Mouse (Mus musculus) hindlimb bud, embryonic 11.5 days (tissue): Measurements from ENCODE around the gene Morn5.

ENCODE experiments used
- DNase-seq: peaks from one replicate; pipeline ENCODE4 v3.0.0-alpha.2; 2012; ENCODE audit warnings: low read depth, low spot score; ENCODE audit errors: extremely low spot score

Morn5 gene

GRCm38 (mm10) chr2:36067132-36067531, 17.9 kb downstream of the Morn5 start:
- no peak for DNase-seq

DNA sequence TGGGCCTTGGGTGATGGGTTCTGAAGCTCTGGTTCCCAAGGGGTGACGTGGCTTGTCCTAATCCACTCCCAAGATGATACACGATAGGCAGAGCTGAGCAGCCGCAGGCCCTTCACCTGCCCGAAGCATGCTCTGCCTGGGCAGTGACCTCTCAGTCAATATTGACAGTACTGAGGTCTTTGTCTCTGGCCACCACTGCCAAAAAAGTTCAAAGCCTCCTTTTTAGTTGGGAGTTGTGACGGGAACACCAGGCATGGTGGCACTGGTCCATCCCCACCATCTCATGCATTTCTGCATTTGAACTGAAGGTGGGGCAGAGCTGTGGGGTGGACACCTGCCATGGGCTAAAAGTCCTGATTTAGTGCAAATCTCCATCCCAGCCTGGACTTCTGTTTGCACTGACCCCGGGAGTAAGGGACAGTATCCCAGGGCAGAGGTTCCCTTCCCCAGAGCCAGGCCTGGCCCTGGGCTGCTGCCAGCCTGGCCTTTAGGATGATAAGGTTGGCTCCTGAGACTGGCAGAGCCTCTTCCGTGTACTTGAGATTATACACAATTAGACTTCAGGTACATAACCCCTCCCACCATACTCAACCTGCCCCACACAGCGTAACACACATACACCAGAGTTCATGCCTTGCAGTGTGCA, 22.5 kb downstream of the Morn5 start:
- no peak for DNase-seq

GRCm38 (mm10) chr2:36073781-36074180, 24.5 kb downstream of the Morn5 start:
- DNase-seq: no peak

DNA sequence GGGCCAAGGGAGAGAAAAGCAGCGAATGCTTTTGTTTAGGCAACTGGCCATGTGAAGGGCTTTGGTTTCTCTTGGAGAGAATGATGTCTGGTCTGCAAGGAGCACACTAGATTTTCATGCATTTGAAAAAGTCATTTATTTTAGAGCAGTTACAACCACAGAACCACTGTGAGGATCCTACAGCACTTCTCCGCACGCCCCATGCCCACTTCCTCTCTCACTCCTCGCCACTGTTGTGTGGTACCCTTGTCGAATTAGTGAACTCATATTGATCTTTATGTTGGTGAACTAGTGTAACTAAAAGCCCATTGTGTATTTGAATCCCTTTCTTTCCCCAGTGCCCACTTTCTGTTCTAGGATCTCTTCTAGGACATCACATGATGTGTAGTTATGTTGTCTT, 26.0 kb downstream of the Morn5 start:
- no peak for DNase-seq

DNA sequence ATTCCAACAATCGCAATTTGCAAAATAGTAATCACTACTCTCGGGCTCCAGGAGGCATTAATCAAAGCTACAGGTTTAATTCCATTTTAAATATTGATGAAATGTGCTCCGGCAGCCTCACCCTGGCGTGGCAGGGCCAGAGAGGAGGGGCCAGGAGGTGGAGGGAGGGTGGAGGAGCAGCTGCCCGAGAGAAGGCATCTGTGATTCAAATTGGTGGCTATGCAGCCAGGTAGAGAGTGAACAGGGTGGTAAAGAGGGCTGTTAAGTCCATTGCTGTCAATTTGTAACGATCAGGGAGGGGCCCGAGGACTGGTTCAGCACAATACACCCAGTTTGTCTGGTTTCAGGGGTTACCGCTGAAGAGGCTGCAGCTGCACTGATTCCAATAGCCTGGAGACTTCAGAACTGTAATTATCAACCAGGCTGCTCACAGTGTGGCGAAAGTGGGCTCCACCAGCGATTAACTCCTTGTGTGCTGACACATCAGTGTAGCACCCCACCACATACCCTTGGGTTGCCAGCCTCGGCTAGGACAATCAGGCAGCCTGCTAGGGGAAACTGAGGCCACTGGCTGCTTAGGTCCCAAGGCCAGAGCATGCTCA, 28.0 kb downstream of the Morn5 start:
- no peak for DNase-seq

DNA sequence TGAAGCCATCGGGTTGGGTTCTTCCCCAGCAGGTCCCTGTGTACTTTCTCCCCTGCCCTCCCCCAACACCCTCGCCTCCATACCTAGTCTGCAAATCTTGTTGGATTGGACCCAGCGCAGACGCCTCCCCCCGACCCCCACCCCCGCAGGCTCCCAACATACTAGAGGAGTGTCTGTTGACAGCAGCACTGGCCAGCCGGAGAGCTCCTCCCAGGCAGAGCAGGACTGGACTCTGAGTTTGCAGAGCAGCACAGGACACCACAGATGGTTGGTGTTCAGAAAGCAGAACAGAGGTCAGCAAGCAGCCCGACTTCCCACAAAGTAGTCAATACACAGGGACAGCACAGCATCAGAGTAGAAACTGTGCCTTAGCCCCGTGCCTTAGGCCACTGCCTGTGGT, 32.2 kb downstream of the Morn5 start:
- DNase-seq: no peak

GRCm38 (mm10) chr2:36082802-36083580, 33.7 kb downstream of the Morn5 start:
- DNase-seq: no peak

DNA sequence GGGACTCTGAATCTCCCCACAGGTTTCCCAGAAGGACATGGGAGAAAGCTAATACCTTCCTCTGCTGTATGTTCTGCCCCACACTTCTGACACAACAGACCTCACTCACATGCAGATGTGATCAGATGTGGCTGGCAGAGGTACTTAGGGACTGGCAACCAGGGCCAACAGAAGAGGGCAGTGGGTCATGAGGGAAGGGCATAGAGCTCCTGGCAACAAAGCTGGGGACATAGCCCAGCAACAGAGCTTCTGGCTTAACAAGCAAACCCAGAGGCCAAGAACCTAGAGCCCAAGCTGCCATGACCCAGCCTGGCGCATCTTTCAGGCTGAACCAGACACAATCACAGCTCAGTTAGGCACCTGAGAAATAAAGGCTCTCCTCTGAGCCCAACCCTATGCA, 35.8 kb downstream of the Morn5 start:
- no peak for DNase-seq

DNA sequence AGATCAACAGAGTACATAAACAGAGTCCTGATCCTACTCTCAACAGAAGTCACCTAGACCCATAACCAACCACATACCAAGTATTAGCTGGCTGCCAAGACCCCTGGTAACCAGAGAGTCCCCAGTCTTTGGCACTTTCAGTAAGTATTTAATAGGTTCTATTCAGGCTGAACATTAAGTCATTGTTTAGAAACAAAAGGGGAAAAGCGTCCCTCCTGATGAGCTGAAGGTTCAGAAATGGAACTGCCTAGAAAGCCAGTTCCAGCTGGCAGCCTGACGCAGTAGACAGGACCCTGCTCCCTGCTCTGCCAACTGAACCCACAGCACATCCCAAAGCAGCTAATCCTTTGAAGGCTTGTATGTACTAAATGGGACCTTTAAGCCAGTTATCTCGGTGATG, 39.9 kb downstream of the Morn5 start:
- no peak for DNase-seq

DNA sequence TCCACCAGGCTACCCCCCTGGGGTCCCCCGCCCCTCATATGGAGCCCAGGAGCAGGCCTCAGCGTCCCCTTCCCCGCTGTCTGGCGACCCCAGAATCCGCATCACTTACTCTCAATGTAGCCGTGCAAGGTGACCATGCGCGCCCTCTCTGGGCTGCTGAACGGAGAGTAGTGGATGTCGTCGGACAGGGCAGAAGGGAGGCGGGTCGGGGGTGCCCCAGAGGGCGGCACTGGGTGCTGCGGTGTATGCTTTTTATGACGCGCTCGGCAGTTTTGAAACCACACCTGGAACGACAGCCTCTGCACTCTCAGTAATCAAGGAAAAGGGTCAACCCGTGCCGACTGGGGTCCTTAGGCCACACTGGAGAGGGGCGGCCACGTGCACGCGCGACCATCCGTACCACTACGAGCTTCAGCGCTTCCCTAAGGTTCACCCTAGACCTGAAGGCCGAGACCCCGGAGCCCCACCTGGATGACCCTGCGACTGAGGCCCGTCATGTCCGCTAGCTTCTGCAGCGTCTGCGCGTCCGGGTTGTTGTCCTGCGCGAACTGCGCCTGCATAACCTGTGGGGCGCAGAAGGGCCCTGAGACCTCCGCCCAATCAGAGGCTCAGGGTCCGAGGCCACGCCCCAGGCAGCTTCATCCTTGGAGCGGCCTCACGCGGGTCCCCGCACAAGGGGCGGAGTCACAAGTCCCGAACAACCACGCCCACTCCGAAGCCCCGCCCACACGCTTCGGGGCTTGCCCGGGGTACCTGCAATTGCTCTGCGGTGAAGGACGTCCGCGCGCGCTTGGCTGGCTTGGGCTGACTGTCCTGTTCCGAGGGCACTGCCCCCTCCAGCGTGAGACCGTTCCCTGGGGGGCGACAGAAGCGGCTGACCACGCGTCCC, 41.8 kb downstream of the Morn5 start:
- DNase-seq: no peak

GRCm38 (mm10) chr2:36092748-36093147, 43.5 kb downstream of the Morn5 start:
- no peak for DNase-seq

DNA sequence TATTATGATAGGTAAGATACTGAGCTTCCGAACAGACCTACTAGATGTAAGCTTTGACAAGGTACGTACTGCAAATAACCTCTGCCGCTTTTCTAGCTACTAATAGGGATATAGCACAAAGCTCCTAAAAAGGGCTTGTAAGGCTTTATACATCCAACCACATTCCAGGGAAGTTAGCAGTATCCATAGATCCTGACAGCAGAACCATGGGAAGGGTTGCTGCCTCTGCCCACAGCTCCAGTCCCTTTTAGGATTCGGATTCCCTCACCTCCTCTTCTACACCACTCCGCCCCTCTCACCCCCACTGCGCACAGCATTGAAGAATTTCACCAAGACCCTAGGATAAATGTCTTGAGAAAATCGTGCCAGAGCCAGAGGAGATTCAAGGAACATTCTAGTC, 44.0 kb downstream of the Morn5 start:
- no peak for DNase-seq

DNA sequence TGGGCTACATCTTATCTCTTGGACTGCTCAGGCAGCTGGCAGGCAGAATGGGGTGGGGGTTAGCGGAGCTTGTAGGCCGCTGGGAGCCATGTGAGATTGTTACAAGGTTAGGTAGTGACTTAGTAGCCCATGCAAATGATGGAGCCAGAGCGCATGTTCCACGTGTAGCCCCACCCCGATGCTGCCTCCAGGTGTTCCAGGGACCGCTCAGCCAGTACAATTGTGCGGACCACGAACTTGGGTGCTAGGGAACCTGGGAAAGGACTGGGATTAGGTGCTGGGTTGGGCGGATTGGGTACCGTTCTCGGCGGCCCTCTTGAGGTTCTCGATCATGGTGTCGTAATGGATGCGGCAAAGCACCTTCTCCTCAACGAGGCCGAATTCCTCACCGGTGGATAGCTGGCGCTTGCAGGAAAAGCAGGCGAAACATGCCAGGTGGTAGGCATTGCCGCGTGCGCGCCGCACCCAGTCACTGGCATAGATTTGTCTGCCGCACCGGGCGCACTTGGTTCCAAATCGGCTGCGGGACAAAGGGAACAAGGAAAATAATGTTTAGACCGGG, 44.7 kb downstream of the Morn5 start:
- no peak for DNase-seq

DNA sequence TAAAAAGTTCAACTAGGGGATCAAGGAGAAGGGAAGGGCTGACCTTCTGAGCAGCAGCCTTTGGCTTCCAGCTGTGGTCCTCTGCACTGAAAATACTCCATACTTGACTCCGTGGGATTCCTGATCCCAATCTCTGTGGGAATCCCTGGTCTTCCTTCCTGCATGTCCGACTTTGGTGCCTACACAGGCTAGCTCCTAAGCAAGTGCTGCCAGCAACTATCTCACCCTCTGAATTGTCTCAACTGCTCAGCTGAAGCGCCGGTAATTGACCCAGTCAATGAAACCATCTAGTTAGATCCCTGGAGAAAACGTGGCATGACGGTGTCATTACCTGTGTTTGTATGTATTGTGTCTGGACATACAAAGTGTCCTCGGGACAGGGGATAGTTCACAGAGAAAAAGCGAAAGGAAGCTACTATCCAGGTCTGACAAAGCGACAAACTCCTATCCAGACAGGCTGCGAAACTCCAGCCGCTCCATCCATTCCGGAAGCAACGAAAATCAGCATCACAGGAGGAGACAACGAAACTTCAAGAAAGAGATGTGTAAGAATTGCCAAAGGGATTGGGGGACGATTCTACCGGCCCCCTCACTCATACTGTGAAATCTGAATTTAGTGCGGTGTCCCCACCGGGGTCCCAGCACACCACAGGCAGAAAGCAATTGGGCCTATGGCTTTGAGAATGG, 48.0 kb downstream of the Morn5 start:
- DNase-seq: no peak

GRCm38 (mm10) chr2:36098021-36098420, 48.8 kb downstream of the Morn5 start:
- no peak for DNase-seq

DNA sequence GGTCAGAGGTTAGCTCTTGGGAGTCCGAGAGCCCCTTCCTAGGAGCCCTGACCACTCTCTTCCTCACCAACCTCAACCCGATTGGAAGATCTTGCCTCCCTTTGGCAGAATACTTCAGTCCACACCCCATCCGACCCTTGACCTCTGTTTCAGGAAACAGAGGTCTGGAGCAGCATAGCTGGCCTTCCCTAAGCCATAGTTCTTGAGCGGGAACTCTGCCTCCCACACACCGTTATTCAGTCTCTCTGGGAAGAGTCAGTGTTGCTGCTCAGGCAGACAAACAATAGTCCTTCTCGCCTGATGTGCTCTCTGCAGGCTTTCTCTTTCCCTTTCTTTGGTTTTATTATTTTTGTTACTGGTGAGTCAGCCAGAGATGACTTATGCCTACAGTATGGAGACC, 50.5 kb downstream of the Morn5 start:
- no peak for DNase-seq

DNA sequence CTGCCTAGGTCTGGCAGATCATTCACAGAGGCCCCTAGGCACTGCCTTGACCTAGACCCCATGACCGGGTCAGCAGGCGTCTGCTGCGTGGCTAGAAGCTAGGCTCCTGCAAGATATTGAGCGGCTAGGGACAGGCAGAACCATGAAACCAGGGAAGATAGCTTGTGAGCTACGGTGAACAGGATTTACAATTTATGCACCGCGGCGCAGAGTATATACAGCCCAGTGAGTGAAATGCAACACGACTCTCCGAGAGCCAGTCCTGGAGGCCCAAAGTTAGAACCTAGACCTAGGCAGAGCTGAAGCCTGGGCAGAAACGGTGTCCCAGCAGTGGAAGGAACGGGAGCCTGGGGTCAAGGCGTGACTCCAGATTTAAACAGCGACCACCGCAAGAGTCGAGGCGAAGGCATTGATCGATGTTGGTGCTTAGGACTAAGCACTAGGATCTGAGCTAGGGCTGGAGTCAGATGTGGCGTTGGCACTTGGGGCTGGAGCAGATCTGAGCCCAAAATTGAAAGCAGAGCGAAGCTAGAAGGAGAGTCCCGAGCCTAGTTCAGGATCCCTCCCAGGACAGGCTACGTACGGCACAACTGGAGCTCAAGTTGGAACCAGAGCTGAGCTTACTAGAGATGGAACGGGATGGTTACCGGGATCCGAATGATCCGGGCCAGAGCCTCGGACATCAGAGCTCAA, 52.8 kb downstream of the Morn5 start:
- no peak for DNase-seq

DNA sequence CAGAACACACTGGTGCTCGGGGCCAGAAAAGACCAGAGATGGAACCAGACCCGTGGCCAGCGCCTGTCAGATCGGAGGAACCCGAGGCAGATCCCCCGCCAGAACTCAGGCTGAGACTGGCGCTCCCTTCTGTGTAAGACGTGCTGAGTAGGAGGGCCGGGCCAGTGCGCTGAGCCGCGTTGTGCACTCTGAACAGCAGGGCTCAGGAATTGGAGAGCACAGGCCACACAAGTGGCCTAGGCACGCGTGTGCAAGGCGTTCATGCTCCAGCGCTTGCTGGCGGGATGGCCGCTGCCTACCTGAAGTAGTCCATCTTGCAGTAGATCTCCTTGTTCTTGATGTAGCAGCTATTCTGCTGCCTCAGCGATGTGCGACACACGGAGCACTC, 53.3 kb downstream of the Morn5 start:
- no peak for DNase-seq

- no peak for DNase-seq
Measured at GRCm38 (mm10) chr2:36103069-36103554, 53.9 kb downstream of the Morn5 start.
